Mouse (Mus musculus) CH12.LX (cell line): ENCODE data around the gene A230050P20Rik. TPM values are rescaled to one million over a fixed set of nuclear protein-coding genes. Genes with fewer than 3 reads are reported as not detected.

Experiments
- DNase-seq: peaks from one replicate; pipeline ENCODE4 v3.0.0-alpha.2; 2013; ENCODE audit errors: extremely low read depth
- H3K27ac ChIP-seq: 2 replicates; pipeline ENCODE4 v1.5.1; 2012; ENCODE audit warnings: low read depth, mild to moderate bottlenecking, control low read depth, moderate library complexity; ENCODE audit not compliant: insufficient read depth
- H3K27me3 ChIP-seq: replicated peaks from 2 replicates; pipeline ENCODE3; 2012; ENCODE audit warnings: inconsistent platforms
- H3K36me3 ChIP-seq, 2 experiments: replicated peaks in 1 of 2; 2 replicates each; pipeline versions ENCODE3 to v1.6.1; 2012; ENCODE audit warnings: inconsistent platforms in 1 of 2, low read length in 1 of 2, mild to moderate bottlenecking in 1 of 2, mixed read lengths in 1 of 2, moderate library complexity in 1 of 2; ENCODE audit not compliant: control insufficient read depth in 1 of 2, insufficient read depth in 1 of 2
- H3K4me1 ChIP-seq, 2 experiments: 2 replicates each; pipeline ENCODE4 v1.6.1; 2012; ENCODE audit warnings: inconsistent platforms in 1 of 2, moderate library complexity in 1 of 2; ENCODE audit not compliant: insufficient read depth in 2 of 2, control insufficient read depth in 1 of 2
- H3K4me2 ChIP-seq: 2 replicates; pipeline ENCODE4 v1.6.1; 2012; ENCODE audit warnings: low read depth, mild to moderate bottlenecking, control low read depth; ENCODE audit not compliant: poor library complexity, insufficient read depth, severe bottlenecking
- H3K4me3 ChIP-seq, 3 experiments: fragments of 150-350 bp in 1 of 3; sonication (generic) in 1 of 3; replicated peaks in 1 of 3; 2 replicates each; pipeline versions ENCODE3 to v1.5.1; 2011 to 2012; ENCODE audit warnings: low read depth in 2 of 3, low read length in 2 of 3, mild to moderate bottlenecking in 2 of 3, moderate library complexity in 2 of 3, control low read depth in 1 of 3, improper control_type of control experiment in 1 of 3, inconsistent platforms in 1 of 3, mixed read lengths in 1 of 3; ENCODE audit not compliant: poor library complexity in 1 of 3
- H3K79me2 ChIP-seq: replicated peaks from 2 replicates; pipeline ENCODE4 v1.6.1; 2012; ENCODE audit warnings: mild to moderate bottlenecking, moderate library complexity; ENCODE audit not compliant: control insufficient read depth, poor library complexity, insufficient read depth, severe bottlenecking; ENCODE audit errors: extremely low read depth
- H3K9ac ChIP-seq: 2 replicates; pipeline ENCODE4 v1.6.1; 2012; ENCODE audit warnings: low read depth, mild to moderate bottlenecking, control low read depth, moderate library complexity; ENCODE audit not compliant: insufficient read depth
- H3K9me3 ChIP-seq: replicated peaks from 2 replicates; pipeline ENCODE3; 2012; ENCODE audit warnings: low read length, inconsistent platforms, mixed read lengths
- BHLHE40 ChIP-seq: IDR thresholded peaks from 2 replicates; pipeline ENCODE4 v1.6.1; 2011; ENCODE audit warnings: mild to moderate bottlenecking, low read depth, low read length, improper control_type of control experiment
- CHD1 ChIP-seq: IDR thresholded peaks from 2 replicates; pipeline ENCODE4 v1.6.1; 2012; ENCODE audit warnings: low read depth, low read length, improper control_type of control experiment, inconsistent platforms
- CHD2 ChIP-seq: IDR thresholded peaks from 2 replicates; pipeline ENCODE4 v1.6.1; 2011; ENCODE audit warnings: low read length, improper control_type of control experiment
- CTCF ChIP-seq, 2 experiments: IDR thresholded peaks in 1 of 2; conservative IDR thresholded peaks in 1 of 2; 2 replicates each; pipeline ENCODE4 v1.5.1; 2011 to 2012; ENCODE audit warnings: low read depth in 2 of 2, low read length in 2 of 2, improper control_type of control experiment in 1 of 2, inconsistent platforms in 1 of 2, mild to moderate bottlenecking in 1 of 2, moderate library complexity in 1 of 2
- E2F4 ChIP-seq: IDR thresholded peaks from 2 replicates; pipeline ENCODE4 v1.6.1; 2011; ENCODE audit warnings: low read depth, low read length, improper control_type of control experiment; ENCODE audit not compliant: insufficient replicate concordance
- ELF1 ChIP-seq: IDR thresholded peaks from 2 replicates; pipeline ENCODE4 v1.6.1; 2014; ENCODE audit warnings: low read depth, mild to moderate bottlenecking, inconsistent platforms, low read length, improper control_type of control experiment
- EP300 ChIP-seq: IDR thresholded peaks from 2 replicates; pipeline ENCODE4 v1.6.1; 2011; ENCODE audit warnings: low read length, improper control_type of control experiment
- ETS1 ChIP-seq: conservative IDR thresholded peaks from 2 replicates; pipeline ENCODE4 v1.6.1; 2012; ENCODE audit warnings: low read depth, mild to moderate bottlenecking, inconsistent platforms, low read length, improper control_type of control experiment, moderate library complexity
- HCFC1 ChIP-seq: IDR thresholded peaks from 2 replicates; pipeline ENCODE4 v1.6.1; 2012; ENCODE audit warnings: low read depth, mild to moderate bottlenecking, inconsistent platforms, low read length, improper control_type of control experiment
- IRF4 ChIP-seq: IDR thresholded peaks from 2 replicates; pipeline ENCODE4 v1.6.1; 2014; ENCODE audit warnings: low read depth, mild to moderate bottlenecking, inconsistent platforms, low read length, improper control_type of control experiment
- JUND ChIP-seq: conservative IDR thresholded peaks from 2 replicates; pipeline ENCODE4 v1.6.1; 2011; ENCODE audit warnings: low read depth, low read length, improper control_type of control experiment
- KAT2A ChIP-seq: IDR thresholded peaks from 2 replicates; pipeline ENCODE4 v1.6.1; 2012; ENCODE audit warnings: low read length, improper control_type of control experiment, inconsistent platforms; ENCODE audit not compliant: insufficient replicate concordance
- MAFK ChIP-seq: IDR thresholded peaks from 2 replicates; pipeline ENCODE4 v1.6.1; 2011; ENCODE audit warnings: low read length, improper control_type of control experiment; ENCODE audit not compliant: insufficient replicate concordance
- MAX ChIP-seq: IDR thresholded peaks from 2 replicates; pipeline ENCODE4 v1.6.1; 2011; ENCODE audit warnings: low read length, improper control_type of control experiment
- MAZ ChIP-seq: IDR thresholded peaks from 2 replicates; pipeline ENCODE4 v1.6.1; 2012; ENCODE audit warnings: low read depth, mild to moderate bottlenecking, inconsistent platforms, low read length, improper control_type of control experiment, moderate library complexity
- MEF2A ChIP-seq: IDR thresholded peaks from 2 replicates; pipeline ENCODE4 v1.6.1; 2014; ENCODE audit warnings: low read depth, mild to moderate bottlenecking, inconsistent platforms, low read length, improper control_type of control experiment, borderline replicate concordance
- MXI1 ChIP-seq: IDR thresholded peaks from 2 replicates; pipeline ENCODE4 v1.6.1; 2011; ENCODE audit warnings: mild to moderate bottlenecking, low read depth, low read length, improper control_type of control experiment
- MYC ChIP-seq: IDR thresholded peaks from 2 replicates; pipeline ENCODE4 v1.6.1; 2011; ENCODE audit warnings: low read depth, mild to moderate bottlenecking, improper control_type of control experiment, low read length
- NRF1 ChIP-seq: IDR thresholded peaks from 2 replicates; pipeline ENCODE4 v1.6.1; 2014; ENCODE audit warnings: low read depth, mild to moderate bottlenecking, inconsistent platforms, low read length, improper control_type of control experiment, moderate library complexity
- PAX5 ChIP-seq: IDR thresholded peaks from 2 replicates; pipeline ENCODE4 v1.6.1; 2012; ENCODE audit warnings: low read length, inconsistent platforms, mixed read lengths
- POLR2A ChIP-seq: IDR thresholded peaks from 2 replicates; pipeline ENCODE4 v1.6.1; 2011; ENCODE audit warnings: low read depth, mild to moderate bottlenecking, improper control_type of control experiment, low read length
- POLR2AphosphoS2 ChIP-seq: IDR thresholded peaks from 2 replicates; pipeline ENCODE4 v1.6.1; 2011; ENCODE audit warnings: low read depth, low read length, improper control_type of control experiment
- RAD21 ChIP-seq: IDR thresholded peaks from 2 replicates; pipeline ENCODE4 v1.6.1; 2011; ENCODE audit warnings: low read depth, mild to moderate bottlenecking, low read length, improper control_type of control experiment, moderate library complexity
- RCOR1 ChIP-seq: conservative IDR thresholded peaks from 2 replicates; pipeline ENCODE4 v1.6.1; 2012; ENCODE audit warnings: low read depth, mild to moderate bottlenecking, inconsistent platforms, low read length, improper control_type of control experiment
- SIN3A ChIP-seq: IDR thresholded peaks from 2 replicates; pipeline ENCODE4 v1.6.1; 2012; ENCODE audit warnings: low read length, improper control_type of control experiment, inconsistent platforms
- SMC3 ChIP-seq: IDR thresholded peaks from 2 replicates; pipeline ENCODE4 v1.6.1; 2011; ENCODE audit warnings: low read depth, low read length, improper control_type of control experiment
- TBP ChIP-seq: conservative IDR thresholded peaks from 2 replicates; pipeline ENCODE4 v1.6.1; 2011; ENCODE audit warnings: low read depth, low read length, improper control_type of control experiment
- TCF12 ChIP-seq: IDR thresholded peaks from 2 replicates; pipeline ENCODE4 v1.6.1; 2014; ENCODE audit warnings: low read depth, mild to moderate bottlenecking, inconsistent platforms, low read length, improper control_type of control experiment
- UBTF ChIP-seq: IDR thresholded peaks from 2 replicates; pipeline ENCODE4 v1.6.1; 2012; ENCODE audit warnings: low read depth, mild to moderate bottlenecking, inconsistent platforms, low read length, improper control_type of control experiment, moderate library complexity
- USF1 ChIP-seq: IDR thresholded peaks from 2 replicates; pipeline ENCODE4 v1.6.1; 2014; ENCODE audit warnings: low read depth, mild to moderate bottlenecking, inconsistent platforms, low read length, improper control_type of control experiment
- USF2 ChIP-seq: conservative IDR thresholded peaks from 2 replicates; pipeline ENCODE4 v1.6.1; 2011; ENCODE audit warnings: low read depth, low read length, improper control_type of control experiment
- ZKSCAN1 ChIP-seq: IDR thresholded peaks from 2 replicates; pipeline ENCODE4 v1.6.1; 2012; ENCODE audit warnings: low read depth, inconsistent platforms, low read length, improper control_type of control experiment, borderline replicate concordance
- ZMIZ1 ChIP-seq: IDR thresholded peaks from 2 replicates; pipeline ENCODE4 v1.6.1; 2012; ENCODE audit warnings: low read depth, mild to moderate bottlenecking, inconsistent platforms, low read length, improper control_type of control experiment
- ZNF384 ChIP-seq: IDR thresholded peaks from 2 replicates; pipeline ENCODE4 v1.6.1; 2012; ENCODE audit warnings: low read depth, low read length, improper control_type of control experiment, inconsistent platforms
- dilution Hi-C: fragments of 300-500 bp; cut with MboI; formaldehyde crosslinking; loops from 2 replicates; pipeline ENCODE4 v1.14.3; 2020; ENCODE audit warnings: low sequenced_read_pairs; ENCODE audit not compliant: extremely low pct_unique_long_range_greater_than_20kb, extremely low pct_ligation_motif_present
- in situ Hi-C: fragments of 300-500 bp; cut with MboI; formaldehyde crosslinking; loops from 3 replicates; pipeline ENCODE4 v1.14.3; 2019; ENCODE audit warnings: low sequenced_read_pairs, low pct_ligation_motif_present, low pct_unique_long_range_greater_than_20kb, mixed read lengths
- polyA plus RNA-seq: library from polyadenylated mRNA; unstranded; fragments of >175 nt; gene quantifications from 2 replicates; pipeline ENCODE4 v1.2.1, GENCODE M21; 2012; ENCODE audit warnings: low read depth; ENCODE audit not compliant: insufficient read length
- total RNA-seq, 2 experiments: library from RNA; depleted of rRNA; stranded (reverse); fragments of 300-350 nt in 1 of 2; fragments of >200 nt in 1 of 2; gene quantifications; 2 replicates each; pipeline ENCODE4 v1.2.3; 2012 to 2014

The A230050P20Rik gene
- total and polyA plus RNA-seq, 3 experiments, result 3.3 to 25.2 (median 11.0) TPM

- H3K9ac ChIP-seq, result peak overlapping the region; percentile 83
- no peak for TF ChIP-seq CHD1
- peak; percentile 91 for TF ChIP-seq ZNF384
- no peak for TF ChIP-seq MYC
- no peak for TF ChIP-seq UBTF
- TF ChIP-seq EP300, result no peak
- no peak for TF ChIP-seq PAX5
- TF ChIP-seq MAZ, result no peak
- TF ChIP-seq IRF4, result no peak
- TF ChIP-seq TBP, result peak; percentile 81
- peak; percentile 35; the same call in 1 of the 2 replicates for TF ChIP-seq ZMIZ1
- TF ChIP-seq RAD21, result no peak; the same call in 1 of the 2 replicates
- TF ChIP-seq E2F4, result no peak
- TF ChIP-seq ELF1, result no peak
- TF ChIP-seq CTCF (conservative IDR thresholded peaks at IDR 0.05 in 1 of 2, IDR thresholded peaks at IDR 0.05 in 1 of 2; ENCODE audit: low read depth in 2 of 2, low read length in 2 of 2), result no peak
- no peak for TF ChIP-seq MXI1
- no peak for TF ChIP-seq NRF1
- no peak for TF ChIP-seq USF1
- no peak for TF ChIP-seq POLR2AphosphoS2
- 0 out of 2 replicates have a peak, but pooled peaks have one; percentile 25 for TF ChIP-seq JUND
- peak; percentile 33; the same call in 1 of the 2 replicates for TF ChIP-seq ETS1
- TF ChIP-seq POLR2A, result no peak
- no peak for TF ChIP-seq BHLHE40
- no peak for TF ChIP-seq ZKSCAN1
- no peak for TF ChIP-seq RCOR1
- TF ChIP-seq TCF12, result no peak; the same call in 1 of the 2 replicates
- TF ChIP-seq CHD2, result no peak
- no peak for TF ChIP-seq SMC3
- TF ChIP-seq SIN3A, result no peak
- no peak for TF ChIP-seq HCFC1
- peak; percentile 11; the same call in 1 of the 2 replicates for TF ChIP-seq MEF2A
- TF ChIP-seq MAFK, result peak; percentile 89
- no peak for TF ChIP-seq USF2
- no peak for TF ChIP-seq KAT2A
- TF ChIP-seq MAX, result no peak
- peaks cover 18% of the 10 kb centered on the region for H3K27me3 ChIP-seq
- H3K9me3 ChIP-seq, result no peaks in the 10 kb centered on the region
- no peak for DNase-seq
- in situ Hi-C loops (no loop called here), dilution Hi-C loops (no loop called here)
- no peaks in the 10 kb centered on the region for H3K79me2 ChIP-seq
- peaks cover 25 to 28% of the 10 kb centered on the region in 2 experiments for H3K36me3 ChIP-seq
- H3K4me1 ChIP-seq, result peaks cover 22 to 23% of the 10 kb centered on the region in 2 experiments
- H3K4me2 ChIP-seq, result peak overlapping the region; percentile 41; the same call in 1 of the 2 replicates
- H3K27ac ChIP-seq, result peak overlapping the region; percentile 97
- H3K4me3 ChIP-seq, result peak overlapping the region; percentile 55 to 59 (median 57)
Observed at GRCm38 (mm10) chr9:20877118-20878040, 8.9 kb downstream of the A230050P20Rik start.
